Mouse (Mus musculus): ENCODE data around the gene Rnf157.
A peak's percentile ranks its signal among the peaks of the same experiment; 100 is the strongest.
"Not testable (repeated sequence)": the region's sequence is repeated elsewhere in the genome, so short reads cannot be mapped to it uniquely, and the experiment has no call there.

The Rnf157 gene

DNA sequence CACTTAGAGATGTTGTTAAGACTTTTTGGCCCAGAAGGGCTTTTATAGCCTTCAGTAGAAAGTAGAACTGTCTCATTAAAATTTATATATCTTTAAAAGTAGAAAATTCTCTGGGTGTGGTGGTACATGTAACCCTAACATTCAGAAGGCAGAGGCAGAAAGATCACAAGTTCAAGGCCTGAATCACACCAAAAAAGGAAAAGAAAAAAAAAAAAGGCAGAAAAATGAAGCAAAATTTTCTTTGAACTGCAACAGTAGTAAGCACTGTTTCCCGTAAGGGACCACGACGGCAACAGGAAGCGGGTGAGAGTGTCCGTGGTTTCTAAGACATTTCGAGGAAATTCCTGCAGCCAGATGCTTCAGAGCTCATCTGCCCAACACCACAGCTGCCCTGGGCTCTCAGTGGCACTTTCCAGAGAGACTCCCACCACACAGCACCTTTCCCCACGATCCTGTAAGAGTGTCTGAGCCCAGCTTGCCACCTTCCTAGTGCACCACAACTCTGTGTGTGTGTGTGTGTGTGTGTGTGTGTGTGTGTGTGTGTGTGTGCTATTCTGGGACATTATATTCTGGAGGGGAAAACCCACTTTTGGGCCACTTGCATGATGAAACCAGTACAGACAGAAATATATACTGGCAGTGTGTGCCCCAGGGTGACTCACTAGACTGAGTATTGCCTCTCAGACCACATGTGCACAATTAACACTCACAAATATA, 35.7 kb downstream of the Rnf157 start:
- peak; percentile 14 to 32 for DNase-seq

DNA sequence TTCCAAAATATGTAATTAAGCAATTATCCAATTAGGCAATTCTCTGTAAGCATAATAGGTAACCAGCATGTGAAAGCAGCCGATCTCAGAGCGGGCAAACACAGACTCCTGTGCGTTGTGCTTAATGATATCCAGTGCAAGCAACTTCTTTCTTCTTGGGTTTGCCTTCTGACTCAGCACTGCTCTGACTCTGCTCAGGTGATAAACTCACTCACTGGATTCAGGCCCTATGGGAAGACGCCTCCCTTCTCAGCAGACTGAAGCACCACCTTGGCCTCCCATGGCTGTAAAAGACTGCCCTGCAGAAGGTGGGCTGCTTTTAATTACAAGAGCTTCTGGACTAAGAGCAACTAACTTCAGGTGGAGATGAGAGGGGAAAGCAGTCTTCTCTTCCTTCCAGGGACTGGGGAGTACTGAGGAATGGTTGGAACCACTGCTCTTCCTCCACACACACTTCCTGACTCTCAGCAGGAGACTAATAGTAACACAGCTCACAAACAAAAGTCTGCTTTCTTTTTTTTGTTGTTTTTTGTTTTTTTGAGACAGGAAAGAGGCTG, 40.9 kb downstream of the Rnf157 start:
- no peak for DNase-seq

DNA sequence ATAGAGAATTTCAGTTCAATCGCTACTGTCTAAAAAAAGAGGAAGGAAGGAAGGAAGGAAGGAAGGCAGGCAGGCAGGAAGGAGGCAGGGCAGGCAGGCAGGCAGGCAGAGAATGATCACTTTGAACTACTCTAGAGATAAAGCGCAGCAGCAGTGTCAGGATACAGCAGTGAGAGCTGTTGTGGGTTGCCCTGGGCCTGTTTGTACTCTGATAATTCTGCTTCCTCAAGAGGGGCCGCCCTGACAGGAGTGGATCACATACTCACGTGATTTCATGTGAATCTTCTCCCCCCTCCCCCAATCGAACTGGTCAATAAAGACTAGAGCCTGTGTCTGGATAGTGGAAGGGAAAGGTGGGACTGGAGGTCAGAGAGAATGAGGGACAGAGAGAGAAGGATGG, 43.2 kb downstream of the Rnf157 start:
- no peak for DNase-seq

DNA sequence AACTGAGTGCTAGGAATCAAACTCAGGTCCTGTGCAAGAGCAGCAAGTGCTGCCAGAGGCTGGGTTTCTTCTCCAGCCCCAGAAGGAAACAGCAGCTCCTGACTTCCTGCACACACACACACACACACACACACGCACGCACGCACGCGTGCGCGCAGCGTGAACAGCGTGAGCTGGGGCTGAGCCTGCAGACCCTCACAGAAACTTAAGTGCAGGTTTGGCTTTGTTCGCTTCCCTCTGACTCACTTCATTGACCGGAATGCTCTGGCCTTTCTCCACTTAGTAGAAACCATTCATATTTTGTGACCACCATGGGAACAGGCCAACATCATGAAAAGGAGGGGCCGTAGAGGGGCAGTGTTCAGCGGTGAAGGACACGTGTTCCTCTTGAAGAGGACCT, 43.8 kb downstream of the Rnf157 start:
- DNase-seq: no peak

DNA sequence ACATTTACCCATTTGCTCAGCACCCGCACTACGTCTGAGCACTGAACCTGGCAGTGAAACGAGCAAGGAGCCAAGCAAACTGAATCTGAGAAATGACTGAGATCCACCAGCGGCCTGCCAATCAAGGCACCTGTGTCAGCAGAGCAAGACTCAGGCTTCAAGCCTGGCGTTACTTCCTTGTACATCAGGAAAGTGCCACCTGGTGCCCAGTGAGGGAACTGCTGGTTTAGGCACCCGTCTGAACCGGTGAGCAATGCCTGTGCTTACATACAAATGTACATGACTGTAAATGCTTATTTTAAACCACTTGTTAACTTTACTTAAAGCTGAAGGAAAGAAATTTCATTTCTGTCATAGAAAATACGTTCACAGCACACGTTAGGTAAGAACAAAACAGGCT, 44.7 kb downstream of the Rnf157 start:
- DNase-seq: peak; percentile 84 to 87

DNA sequence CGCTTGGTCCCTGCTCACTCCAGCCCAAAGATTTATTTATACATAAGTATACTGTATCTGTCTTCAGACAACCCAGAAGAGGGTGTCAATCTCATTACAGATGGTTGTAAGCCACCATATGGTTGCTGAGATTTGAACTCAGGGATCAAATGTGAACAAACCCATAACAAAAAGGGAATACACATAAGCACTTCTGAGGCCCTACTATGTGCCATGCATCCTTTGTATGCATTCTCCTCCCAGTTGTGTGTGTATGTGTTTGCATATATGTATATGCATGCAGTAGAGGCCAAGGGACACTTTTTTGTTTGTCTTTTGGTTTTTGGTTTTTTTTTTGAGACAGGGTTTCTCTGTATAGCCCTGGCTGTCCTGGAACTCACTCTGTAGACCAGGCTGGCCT, 46.2 kb downstream of the Rnf157 start:
- DNase-seq: no peak

DNA sequence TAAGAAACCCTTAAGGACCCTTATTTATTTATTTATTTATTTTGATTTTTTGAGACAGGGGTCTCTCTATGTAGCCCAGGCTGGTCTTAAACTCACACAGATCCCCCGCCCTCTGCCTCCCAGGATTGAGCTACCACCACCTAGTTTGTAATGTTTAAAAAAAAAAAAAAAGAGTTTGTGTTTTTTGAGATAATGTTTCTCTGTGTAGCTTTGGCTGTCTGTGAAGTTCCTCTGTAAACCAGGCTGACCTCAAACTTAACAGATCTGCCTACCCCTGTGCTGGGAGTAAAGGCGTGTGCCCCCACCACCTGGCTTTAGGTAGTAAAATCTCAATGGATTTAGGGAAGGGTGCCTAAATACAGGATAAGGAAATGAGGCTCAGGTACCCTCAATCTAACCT, 46.7 kb downstream of the Rnf157 start:
- no peak for DNase-seq

DNA sequence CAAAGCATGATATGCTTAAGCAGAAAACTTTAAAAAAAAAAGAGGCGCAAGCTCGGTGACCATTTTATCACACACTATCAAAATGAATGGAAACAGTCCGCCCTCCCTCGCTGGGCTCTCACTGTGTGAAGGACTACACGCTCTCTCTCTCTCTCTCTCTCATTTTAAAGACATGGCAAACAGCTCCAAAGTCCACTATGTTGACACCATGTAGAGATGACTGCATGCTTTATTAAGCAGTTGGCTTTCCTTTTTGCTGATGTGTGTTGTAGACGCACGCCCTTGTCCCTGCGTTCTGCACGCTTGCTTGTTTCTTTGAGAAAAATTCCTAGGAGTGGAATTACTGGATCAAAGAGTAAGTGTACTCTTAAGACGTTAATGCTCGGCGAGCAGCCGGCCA, 47.4 kb downstream of the Rnf157 start:
- DNase-seq: no peak

DNA sequence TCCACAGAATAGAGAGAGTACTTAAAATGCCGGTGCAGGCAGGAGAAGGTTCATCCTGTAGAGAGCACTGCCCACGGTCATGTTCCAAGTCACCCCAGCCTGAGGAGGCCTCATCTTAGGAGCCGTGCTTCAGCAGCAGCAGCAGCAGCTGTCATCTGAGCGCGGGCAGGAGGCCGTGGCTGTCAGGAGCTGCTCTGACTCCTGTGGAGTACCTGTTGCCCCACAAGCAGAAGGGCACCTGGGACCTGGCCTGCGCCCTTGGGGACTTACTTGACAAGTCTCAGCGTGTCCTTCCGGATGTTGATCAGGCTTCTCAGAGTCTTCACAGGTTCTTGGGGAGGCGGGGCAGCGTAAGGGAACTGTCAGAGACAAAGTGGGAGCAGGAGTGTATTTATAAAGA, 50.8 kb downstream of the Rnf157 start:
- DNase-seq: no peak

DNA sequence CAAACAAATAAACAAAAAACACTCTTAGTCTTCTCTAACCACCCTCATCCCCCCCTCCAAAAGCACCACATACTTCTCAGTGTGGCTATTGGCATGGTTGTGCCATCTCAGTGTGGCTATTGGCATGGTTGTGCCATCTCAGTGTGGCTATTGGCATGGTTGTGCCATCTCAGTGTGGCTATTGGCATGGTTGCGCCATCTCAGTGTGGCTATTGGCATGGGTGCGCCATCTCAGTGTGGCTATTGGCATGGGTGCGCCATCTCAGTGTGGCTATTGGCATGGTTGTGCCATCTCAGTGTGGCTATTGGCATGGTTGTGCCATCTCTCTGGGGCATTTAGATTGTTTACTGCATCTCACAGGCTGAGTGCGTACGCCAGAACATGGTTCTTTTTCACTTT, 51.9 kb downstream of the Rnf157 start:
- DNase-seq: not testable (repeated sequence)

DNA sequence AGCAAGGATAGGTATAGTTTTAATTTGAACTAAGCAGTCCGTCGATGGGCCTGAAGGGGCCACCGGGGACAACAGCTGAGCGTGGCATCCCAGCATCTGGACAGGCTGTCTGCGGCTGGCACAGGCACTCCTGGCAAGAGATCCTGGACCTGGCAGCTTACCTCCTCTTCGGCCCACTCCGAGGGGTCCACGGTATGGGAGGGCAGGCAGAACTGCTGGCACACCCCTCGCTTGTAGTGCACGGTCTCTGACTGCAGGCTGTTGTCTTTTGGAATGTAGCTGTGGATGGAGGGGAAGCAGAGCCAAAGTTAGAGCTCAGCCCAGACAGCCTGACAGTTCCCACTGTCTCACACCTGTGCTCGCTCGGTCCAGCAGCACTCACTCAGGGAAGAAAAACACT, 53.2 kb downstream of the Rnf157 start:
- no peak for DNase-seq

DNA sequence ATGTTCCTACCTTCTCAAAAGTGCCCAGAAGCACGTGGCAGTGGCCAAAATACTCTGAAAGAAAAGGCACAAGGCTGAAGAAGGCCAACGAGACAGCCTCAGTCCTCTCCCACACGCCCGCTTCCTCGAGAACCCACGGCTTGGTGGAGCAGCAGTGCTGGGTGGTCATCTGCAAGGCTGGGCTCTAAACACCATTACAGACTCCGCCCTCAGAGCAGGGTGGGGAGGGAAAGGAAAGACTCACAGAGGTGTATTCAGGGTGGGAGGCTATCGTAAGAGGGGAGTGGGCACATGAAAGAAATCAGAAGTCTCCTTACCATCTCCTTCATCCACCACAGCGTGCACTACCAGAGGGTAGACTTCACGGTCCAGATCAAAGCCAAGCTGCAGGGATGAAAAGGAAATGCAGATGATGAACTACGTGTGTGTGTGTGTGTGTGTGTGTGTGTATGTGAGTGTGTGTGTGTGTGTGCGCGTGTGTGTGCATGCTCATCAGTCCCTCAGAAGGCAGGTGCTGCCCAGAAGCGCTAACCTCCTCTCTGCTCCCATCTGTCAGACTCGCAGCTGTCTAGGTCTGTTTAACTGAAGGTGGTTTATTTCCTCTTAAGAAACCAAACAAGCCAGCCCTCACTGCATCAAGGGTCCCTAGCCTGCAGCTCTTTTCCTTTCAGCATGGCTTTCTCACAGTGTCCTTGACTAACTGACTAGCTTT, 53.8 kb downstream of the Rnf157 start:
- no peak for DNase-seq

DNA sequence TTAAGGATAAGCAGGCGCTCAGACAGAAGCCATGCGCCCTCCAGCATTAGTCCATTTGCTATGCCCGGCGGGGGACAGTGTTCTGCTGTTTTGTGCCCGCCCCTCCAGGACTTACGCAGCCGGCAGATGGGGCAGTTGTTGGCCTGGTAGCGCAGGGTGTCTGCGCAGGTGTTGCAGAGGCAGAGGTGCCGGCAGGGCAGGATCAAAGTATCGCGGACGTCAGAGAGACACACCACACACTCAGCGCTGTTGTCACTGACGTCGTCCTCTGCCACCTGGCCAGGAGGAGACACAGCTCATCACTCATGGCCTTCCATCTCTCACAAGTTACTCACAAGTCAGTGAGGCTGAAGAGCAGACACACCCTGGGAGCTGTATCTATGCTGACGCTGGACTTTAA, 58.3 kb downstream of the Rnf157 start:
- DNase-seq: no peak

DNA sequence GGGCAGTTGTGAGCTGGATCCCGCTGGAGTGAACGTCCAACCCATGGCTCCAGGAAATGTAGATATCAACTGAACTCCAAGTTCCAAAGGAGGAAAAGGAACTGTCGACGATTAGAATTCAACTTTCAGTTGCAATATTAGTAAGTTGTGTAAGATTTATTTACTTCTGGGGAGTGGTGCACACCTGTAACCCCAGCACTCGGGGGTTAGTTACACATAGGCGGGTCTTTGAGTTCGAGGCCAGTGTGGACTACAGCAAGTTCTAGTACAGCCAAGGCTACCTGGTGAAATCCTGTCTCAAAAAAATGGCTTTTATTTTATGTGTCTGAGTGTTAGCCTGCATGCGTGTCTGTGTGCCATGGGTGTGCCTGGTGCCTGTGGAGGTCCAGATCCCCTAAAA, 59.3 kb downstream of the Rnf157 start:
- no peak for DNase-seq

DNA sequence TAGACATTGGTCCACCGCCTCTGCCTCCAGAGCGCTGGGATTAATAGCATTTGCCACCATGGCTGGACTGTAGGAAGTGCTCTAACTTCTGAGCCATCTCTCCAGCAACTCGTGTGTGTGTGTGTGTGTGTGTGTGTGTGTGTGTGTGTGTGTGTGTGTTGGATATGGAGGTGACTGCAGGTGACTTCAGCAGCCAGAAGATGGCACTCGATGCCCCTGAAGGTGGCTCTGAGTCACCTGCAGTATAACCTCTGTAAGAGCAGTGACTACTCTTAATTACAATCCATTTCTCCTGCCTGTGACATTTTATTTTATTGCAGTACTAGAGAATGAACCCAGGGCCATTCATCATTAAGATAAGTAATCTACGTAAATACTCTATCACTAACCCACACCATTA, 61.5 kb downstream of the Rnf157 start:
- DNase-seq: no peak

DNA sequence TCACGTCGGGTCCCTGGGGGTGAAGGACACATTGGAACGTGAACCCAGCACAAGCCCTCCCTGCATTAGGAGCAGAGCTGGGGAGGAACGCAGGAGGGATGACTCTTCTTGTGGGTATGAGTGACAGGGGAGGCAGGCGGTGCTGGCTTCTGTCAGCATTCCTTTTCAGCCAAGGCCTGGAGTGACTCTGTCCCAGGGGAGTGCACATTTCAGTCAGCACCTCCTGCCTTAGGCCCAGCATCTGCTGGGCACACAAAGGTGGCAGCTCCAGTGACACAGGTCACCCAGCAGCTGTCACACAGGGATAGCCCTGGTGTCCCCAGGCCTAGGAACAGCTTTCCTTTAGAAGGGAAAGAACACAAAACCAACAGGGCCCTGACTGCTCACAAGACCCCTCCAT, 64.9 kb downstream of the Rnf157 start:
- no peak for DNase-seq

DNA sequence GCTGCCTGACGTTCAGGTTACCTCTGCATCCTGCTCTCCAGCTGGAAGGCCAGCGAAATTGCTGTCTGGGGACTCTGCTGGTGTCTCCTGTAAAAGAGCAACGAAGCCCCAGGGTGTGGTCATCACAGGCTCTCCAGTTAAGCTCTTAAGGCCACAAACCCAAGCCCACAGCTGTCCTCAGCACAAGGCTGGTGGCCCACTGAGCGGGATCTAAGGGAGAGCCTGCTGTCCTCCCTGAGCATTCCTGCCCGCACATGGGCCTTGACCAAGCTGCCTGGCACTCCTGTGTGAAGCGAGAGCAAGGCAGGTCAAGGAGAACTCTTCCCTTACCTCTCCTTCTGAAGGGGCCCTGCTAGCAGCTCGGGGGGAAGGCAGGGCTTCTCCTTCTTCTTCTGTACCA, 65.8 kb downstream of the Rnf157 start:
- no peak for DNase-seq

DNA sequence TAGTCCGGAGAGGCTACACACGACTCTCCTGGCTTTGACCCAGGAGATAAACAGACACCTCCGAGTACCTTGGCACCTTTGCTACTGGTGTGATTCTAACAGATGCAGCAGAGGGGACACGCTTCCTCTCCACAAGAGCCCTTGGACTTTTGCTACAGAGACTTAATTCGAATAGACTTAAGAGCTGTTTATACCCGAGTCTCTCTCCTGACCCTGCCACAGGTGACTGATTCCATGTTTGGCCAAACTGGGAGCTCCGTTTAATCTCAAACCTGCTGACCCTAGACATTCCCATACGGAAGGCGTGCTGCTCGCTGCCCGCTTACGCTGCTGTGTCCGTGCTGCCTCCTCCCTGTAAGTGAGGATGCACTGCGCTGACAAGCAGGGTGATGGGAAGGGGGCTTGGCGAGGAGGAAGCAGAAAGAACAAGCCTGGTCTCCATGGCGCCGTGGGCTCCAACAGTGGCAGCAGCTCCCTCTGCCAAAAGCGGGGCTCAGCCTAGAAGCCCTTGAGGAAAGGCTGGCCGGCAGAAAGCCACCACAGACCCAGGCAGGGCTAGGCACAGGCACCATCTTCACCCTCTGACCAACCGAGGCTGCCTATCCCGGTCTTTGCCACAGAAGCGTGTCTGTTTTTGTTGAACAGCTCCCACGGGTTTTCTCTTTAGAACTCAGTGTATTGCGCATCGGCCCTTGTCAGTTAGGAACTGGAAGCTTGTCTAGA, 70.6 kb downstream of the Rnf157 start:
- DNase-seq: no peak

DNA sequence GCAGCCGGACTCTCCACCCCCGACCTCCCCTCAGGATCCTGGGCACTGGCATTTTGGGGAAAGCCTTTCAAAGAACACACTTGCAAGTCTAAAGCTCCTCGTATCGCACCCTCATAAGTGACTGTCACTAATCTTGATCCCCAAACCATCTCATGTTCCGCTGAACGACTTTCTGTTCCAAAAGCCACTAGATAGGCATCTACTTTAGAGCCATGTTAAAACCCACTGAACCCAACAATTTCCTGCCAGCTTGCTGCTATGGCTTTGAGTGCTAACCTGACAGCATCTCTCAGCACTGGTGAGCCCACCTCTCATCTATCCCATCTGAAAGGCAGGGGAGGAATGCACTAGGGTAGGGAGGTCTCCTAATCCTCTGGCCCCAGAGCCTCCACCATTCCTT, 75.3 kb downstream of the Rnf157 start:
- no peak for DNase-seq

DNA sequence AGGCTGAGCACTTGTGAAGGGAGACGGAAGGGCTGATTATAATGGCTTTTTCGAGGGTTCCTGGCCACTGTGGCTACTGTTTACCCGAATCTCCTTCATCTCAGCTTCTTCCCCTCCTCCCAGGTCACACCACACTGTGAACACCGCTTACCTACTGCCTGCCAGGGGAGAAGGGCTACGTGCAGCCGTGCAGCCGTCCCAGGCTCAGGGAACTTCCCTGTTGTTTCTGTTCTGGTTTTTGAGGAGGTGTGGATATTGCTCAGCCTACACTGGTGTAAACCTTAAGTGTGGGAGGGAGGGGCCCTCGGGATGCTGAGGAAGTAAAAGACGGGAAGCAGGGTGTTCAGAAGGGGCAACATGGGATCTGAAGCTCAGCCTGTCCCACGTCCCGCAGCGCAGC, 75.8 kb downstream of the Rnf157 start:
- no peak for DNase-seq

DNA sequence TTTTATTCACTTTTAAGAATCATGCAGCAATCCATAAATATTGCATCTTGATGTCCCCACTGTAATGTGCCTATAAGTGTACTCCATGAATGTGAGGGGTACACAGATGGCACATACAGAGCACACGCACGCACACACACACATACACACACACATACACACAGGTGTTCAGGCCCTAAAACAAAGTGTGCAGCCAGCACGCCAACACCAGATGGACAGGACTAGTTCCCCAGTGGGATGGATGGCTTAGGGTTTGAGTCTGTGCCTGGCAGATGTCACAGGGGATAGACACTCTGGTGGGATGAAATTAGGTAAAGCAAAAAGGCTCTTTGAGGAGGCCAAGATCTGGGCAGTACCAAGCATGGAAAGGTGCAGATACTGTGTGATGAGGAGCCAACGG, 76.4 kb downstream of the Rnf157 start:
- no peak for DNase-seq

DNA sequence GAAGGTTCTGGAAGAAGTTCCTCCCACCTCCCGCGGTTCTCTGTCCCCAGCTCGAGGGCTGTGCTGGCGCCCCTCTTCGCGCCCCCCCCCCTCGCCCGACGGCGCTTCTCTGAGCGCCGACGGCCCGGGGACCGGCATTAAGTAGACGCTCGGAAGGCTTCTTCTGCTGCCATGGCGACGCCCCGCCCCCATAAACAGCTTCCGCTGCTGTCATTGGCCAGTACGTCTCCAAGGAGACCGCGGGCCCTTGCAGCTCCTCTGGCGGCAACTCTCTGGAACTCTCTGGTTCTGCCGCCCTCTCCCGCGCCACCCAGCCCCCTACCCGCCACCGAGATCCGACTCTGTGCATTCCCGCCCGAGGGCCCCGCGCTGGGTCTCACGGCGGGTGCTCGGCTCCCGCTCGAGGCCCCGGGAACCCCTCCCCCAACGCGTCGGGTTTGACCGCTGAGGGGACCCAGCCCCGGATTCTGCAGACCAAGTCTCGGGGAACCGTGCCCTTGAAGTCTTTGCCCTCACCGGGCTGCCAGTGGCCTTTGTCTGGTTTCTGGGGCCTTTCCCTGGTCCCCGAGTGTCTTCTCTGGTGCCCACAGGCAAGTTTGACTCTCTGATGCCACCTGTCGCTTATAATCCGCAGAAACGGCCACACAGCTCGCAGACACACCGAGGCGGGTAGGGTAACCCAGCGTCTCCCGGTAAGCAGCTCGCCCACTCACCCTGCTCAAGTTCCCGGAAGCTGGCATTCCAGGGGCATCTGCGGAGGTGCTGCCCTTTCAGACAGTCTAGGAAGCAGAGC, 77.4 kb downstream of the Rnf157 start, which contains the start of gene Foxj1:
Gene Foxj1 (minus strand): TSS at position 156 of the 793 bp plus-strand sequence.
- DNase-seq: peak; percentile 96 to 98

DNA sequence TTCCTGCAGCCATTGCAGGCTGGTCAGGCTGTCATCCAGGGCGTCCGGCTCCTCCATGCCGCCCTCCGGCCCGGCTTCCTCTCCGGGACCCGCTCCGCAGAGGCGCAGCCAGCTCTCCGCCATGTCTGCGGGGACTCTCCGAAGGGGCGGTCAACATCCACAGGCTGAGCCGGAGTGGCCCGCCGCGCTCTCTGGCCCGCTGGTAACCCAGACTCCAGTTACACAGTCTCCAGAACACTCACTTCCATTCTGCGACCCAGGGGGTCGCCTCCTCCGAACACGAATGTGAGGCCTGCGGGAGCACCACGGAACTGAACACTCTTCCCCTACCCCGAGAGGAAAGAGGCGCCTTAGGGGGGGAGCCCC, 78.4 kb downstream of the Rnf157 start:
- DNase-seq: no peak

All from lung, postnatal 4 days (tissue).